Mouse (Mus musculus) heart, embryonic 15.5 days (tissue): ENCODE results near the gene Dnajc5. TPM values are rescaled to one million over a fixed set of nuclear protein-coding genes. Genes with fewer than 3 reads are reported as not detected.
"Not testable (repeated sequence)": the region's sequence is repeated elsewhere in the genome, so short reads cannot be mapped to it uniquely, and the experiment has no call there.

Source experiments
- ATAC-seq: fragments of 200-750 bp; cut with Nextera tagmentation; replicated peaks from 2 replicates; pipeline ENCODE4 v1.8.0; 2017; ENCODE audit warnings: low read depth, moderate TSS enrichment; ENCODE audit not compliant: insufficient number of reproducible peaks, insufficient read depth, low FRiP score
- H3K27ac ChIP-seq: fragments of 300-500 bp; sonication (generic); 2 replicates; pipeline ENCODE4 v1.5.1; 2015; ENCODE audit warnings: mild to moderate bottlenecking, inconsistent platforms
- H3K27me3 ChIP-seq: fragments of 300-500 bp; sonication (generic); 2 replicates; pipeline ENCODE4 v1.6.1; 2015; ENCODE audit warnings: inconsistent platforms
- H3K36me3 ChIP-seq: fragments of 300-500 bp; sonication (generic); 2 replicates; pipeline ENCODE4 v1.6.1; 2015; ENCODE audit warnings: mild to moderate bottlenecking, inconsistent platforms
- H3K4me1 ChIP-seq: fragments of 300-500 bp; sonication (generic); replicated peaks from 2 replicates; pipeline ENCODE4 v1.6.1; 2015; ENCODE audit warnings: inconsistent platforms
- H3K4me2 ChIP-seq: fragments of 300-500 bp; sonication (generic); 2 replicates; pipeline ENCODE4 v1.6.1; 2015; ENCODE audit warnings: inconsistent platforms, mild to moderate bottlenecking, moderate library complexity
- H3K4me3 ChIP-seq: fragments of 300-500 bp; sonication (generic); 2 replicates; pipeline ENCODE4 v1.5.1; 2015; ENCODE audit warnings: mild to moderate bottlenecking, inconsistent platforms
- H3K9ac ChIP-seq: fragments of 300-500 bp; sonication (generic); 2 replicates; pipeline ENCODE4 v1.6.1; 2015; ENCODE audit warnings: mild to moderate bottlenecking, inconsistent platforms
- H3K9me3 ChIP-seq: fragments of 300-500 bp; sonication (generic); replicated peaks from 2 replicates; pipeline ENCODE4 v1.6.1; 2016; ENCODE audit warnings: inconsistent platforms
- WGBS: fragments of 180-500 bp; shearing (Covaris S2); methylation state at CpG from one replicate; pipeline ENCODE4 v1.1.7; 2015; ENCODE audit warnings: mixed read lengths; 5-methylcytosine and 5-hydroxymethylcytosine counted together
- polyA plus RNA-seq: library from polyadenylated mRNA; unstranded; fragments of >200 nt; fragmentation: Nextera tagmentation; extraction: Ambion mirVana; gene quantifications from 2 replicates; pipeline ENCODE4 v1.2.1, GENCODE M21; 2015

Gene Dnajc5
- polyA plus RNA-seq, 1 experiment from 2014 or later = 70.3 TPM

DNA sequence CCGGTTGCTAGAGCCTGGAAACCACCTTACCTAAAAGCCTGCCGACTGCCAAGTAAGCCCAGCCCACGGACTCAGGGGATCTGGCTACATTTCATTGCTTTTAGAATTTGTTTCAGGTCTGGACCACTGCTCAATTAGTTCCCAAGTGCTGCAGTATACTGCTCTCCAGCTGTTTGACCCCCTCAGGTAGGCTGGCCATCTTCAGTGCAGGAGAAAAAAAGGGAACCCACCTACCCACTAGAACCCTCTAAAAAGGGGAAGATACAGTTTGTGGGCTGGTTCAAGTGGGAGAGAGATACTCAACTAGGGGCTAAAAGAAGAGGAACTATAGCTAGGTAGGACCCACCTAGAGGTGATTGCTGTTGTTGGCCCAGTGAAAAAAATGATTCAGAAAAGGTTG lies 28.1 kb upstream of the Dnajc5 start:
- Histone ChIP-seq H3K4me2 (no peak overlapping the region), H3K4me1 (peaks cover 17% of the 10 kb centered on the region), H3K36me3 (no peaks in the 10 kb centered on the region), H3K27ac (no peak overlapping the region), H3K9me3 (no peaks in the 10 kb centered on the region), H3K9ac (no peak overlapping the region), H3K4me3 (no peak overlapping the region), H3K27me3 (no peaks in the 10 kb centered on the region)
- WGBS = 37% methylated on average over 3 of the region's 3 CpGs
- ATAC-seq = no peak

DNA sequence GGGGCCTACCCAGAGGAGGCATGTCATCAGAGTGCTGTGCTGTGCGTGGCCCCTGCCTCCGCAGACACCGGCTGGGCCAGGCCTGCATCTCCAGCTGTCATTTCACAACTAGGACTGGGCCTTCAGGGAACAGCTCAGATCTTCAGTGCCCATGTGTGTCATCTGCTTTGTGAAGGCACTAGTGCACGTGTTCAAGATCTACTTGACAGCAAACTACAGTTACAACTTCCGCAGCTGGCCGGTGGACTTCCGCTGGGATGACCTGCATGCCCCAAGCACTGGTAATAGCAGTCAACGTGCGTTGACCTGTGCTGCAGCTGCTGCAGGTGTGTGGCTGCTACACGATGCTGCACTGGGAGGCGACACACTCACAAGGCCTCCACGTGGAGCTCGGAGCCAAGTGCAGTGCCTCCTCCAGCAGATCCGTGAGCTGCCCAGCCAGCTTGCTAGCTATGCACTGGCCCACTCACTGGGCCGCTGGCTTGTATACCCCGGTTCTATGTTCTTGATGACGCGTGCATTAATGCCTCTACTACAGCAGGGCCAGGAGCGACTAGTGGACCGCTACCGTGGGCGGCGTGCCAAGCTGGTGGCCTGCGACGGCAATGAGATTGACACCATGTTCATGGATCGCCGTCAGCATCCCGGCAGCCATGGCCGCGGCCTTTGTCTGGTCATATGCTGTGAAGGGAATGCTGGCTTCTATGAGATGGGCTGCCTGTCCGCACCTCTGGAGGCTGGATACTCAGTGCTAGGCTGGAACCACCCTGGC lies 26.9 kb upstream of the Dnajc5 start, which contains the start of gene Abhd16b:
Gene Abhd16b (plus strand): TSS at position 51 of the 772 bp plus-strand sequence.
- Histone ChIP-seq H3K4me3 (no peak within 1 kb of the TSS), H3K4me2 (no peak within 1 kb of the TSS), H3K9me3 (no peaks in the 10 kb centered on the region), H3K4me1 (peaks cover 17% of the 10 kb centered on the region), H3K27me3 (no peaks in the 10 kb centered on the region), H3K27ac (no peak within 1 kb of the TSS), H3K9ac (no peak within 1 kb of the TSS), H3K36me3 (no peaks in the 10 kb centered on the region)
- no peak for ATAC-seq
- 77% methylated on average over 31 of the region's 31 CpGs for WGBS

DNA sequence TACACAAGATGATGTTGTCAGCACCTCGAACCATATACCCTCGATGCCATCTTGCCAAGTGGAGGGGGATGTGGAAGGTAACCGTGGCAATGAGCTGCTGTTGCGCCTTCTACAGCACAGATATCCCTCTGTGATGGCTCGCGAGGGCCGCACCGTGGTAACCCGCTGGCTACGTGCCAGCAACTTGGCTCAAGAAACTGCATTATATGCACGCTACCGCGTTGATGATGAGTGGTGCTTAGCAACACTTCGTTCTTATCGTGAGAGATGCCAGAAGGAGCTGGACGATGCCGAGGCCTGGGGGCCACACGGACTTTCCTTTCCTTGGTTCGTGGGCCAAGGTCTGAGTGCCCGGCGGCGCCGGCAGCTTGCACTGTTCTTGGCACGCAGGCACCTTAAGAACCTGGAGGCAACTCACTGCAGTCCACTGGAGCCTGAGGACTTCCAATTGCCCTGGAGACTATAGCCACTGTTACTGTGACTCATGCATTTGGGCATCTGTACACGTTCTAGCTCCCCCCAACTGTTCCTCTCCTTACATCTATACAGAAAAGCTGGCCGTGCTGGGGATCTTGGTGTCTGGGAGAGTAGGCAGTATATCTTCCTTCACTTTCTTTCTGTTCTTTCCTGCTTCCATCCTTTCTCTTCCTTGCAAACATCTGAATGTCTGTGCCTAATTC lies 25.9 kb upstream of the Dnajc5 start:
- ATAC-seq = no peak
- no peaks in the 10 kb centered on the region for H3K27me3 ChIP-seq
- 60% methylated on average over 26 of the region's 26 CpGs for WGBS
- H3K4me1 ChIP-seq = peaks cover 20% of the 10 kb centered on the region
- H3K27ac ChIP-seq = no peak overlapping the region
- H3K36me3 ChIP-seq = 0 out of 2 replicates have a peak, but pooled peaks cover 3% of the 10 kb centered on the region
- H3K9ac ChIP-seq = no peak overlapping the region
- H3K4me2 ChIP-seq = no peak overlapping the region
- no peaks in the 10 kb centered on the region for H3K9me3 ChIP-seq
- H3K4me3 ChIP-seq = no peak overlapping the region

DNA sequence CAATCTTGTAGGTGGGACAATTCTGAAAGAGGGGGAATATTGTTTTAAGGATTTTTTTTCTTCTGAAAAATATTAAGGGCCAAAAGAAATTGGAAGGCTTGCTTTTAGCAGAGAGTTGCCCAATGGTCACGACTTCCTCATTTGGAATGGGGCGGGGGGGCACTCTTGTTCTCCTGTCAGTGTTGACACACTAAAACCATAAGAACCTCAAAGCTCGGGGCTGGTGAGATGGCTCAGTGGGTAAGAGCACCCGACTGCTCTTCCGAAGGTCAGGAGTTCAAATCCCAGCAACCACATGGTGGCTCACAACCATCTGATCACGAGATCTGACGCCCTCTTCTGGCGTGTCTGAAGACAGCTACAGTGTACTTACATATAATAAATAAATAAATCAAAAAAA lies 24.4 kb upstream of the Dnajc5 start:
- ATAC-seq, H3K27me3 ChIP-seq, H3K27ac ChIP-seq, H3K9ac ChIP-seq, H3K9me3 ChIP-seq, H3K4me3 ChIP-seq: not testable (repeated sequence)
- WGBS = 61% methylated on average over 8 of the region's 8 CpGs
- peaks cover 20% of the 10 kb centered on the region for H3K4me1 ChIP-seq
- H3K4me2 ChIP-seq = peak overlapping the region; percentile 84; the same call in 1 of the 2 replicates
- H3K36me3 ChIP-seq = peaks cover 15% of the 10 kb centered on the region

DNA sequence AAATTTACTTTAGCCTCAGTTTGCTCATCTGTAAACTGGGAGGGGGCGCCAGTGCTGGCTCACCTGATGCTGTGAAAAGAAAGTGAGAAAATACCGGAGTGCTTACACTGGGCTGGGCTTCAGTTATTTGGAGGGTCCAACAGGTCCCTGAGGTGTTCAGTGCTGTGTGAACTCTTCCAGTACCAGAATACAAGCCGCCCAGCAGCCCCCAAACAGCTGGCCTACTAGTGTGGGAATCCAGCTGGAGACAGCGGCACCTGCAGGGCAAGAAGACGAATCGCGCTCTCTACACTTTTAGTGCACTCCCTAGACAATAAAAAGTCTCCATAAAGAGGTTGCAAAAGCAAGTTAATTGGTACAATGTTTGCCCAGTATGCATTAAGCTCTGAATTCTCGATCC lies 24.0 kb upstream of the Dnajc5 start:
- WGBS = 10% methylated on average over 8 of the region's 8 CpGs
- H3K9me3 ChIP-seq = no peaks in the 10 kb centered on the region
- peak; percentile 48 for ATAC-seq
- peaks cover 20% of the 10 kb centered on the region for H3K36me3 ChIP-seq
- H3K4me1 ChIP-seq = peaks cover 20% of the 10 kb centered on the region
- peak overlapping the region; percentile 84 for H3K4me2 ChIP-seq
- peak overlapping the region; percentile 86 for H3K4me3 ChIP-seq
- peak overlapping the region; percentile 97 for H3K27ac ChIP-seq
- H3K9ac ChIP-seq = peak overlapping the region; percentile 59
- H3K27me3 ChIP-seq = no peaks in the 10 kb centered on the region

DNA sequence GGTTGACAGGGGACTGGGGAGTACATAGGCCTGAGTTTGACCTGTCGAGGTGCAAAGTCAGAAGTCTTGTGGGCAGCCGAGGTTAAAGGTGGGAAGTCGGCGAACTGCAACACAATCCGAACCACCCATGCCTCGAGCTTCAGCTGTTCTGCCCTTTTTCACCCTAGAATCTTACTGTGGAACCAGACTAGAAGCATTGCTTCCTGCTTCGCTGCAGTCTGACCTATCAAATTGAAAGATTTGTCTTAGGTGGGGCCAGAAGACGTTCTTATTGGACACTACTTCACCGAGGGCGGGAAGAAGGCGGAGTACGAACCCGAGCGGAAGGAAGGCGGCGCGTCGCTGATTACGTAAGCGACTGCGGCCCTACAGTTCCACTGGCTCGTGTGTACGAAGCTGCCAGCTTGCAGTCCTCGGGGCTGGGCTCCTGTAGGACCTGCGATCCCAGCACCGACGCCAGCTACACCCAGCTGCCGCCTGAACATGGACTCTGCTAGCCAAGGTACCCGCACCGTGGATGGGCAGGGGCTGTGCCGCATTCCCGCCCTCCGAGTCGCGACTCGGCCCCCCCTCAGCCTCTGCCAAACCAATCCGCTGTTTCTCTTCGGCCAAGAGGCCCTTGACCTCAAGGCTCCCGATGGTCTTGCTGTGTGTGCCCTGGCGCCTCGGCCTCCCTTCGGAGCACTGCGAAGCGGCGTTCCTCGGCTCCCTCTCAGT lies 23.3 kb upstream of the Dnajc5 start, which contains the start of gene Tpd52l2:
Gene Tpd52l2 (plus strand): TSS at position 312 of the 717 bp plus-strand sequence.
- Histone ChIP-seq H3K4me1 (peaks cover 20% of the 10 kb centered on the region), H3K27ac (peak within 1 kb of the TSS; percentile 97), H3K4me2 (peak within 1 kb of the TSS; percentile 84), H3K9me3 (no peaks in the 10 kb centered on the region), H3K9ac (peak within 1 kb of the TSS; percentile 94), H3K36me3 (peaks cover 27% of the 10 kb centered on the region), H3K4me3 (peak within 1 kb of the TSS; percentile 86), H3K27me3 (no peaks in the 10 kb centered on the region)
- peak; percentile 96 for ATAC-seq
- under 1% methylated on average over 46 of the region's 46 CpGs for WGBS

DNA sequence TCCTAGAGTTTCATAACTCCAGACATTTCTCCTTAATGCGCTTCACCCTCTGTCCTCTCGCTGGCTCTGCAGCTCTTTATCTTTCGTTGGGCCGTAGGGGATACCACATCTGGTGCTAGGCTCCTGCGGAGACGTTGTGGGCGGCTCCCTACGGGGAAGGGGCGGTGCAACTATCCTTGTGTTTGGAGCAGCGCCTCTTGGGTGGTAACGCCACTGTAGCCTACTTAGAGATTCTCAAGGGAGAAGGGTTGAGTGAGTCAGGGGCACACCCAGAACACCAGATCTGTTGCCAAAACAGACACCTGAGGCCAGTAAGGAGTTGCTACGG lies 22.8 kb upstream of the Dnajc5 start:
- ATAC-seq = peak; percentile 57
- WGBS = under 1% methylated on average over 12 of the region's 12 CpGs
- Histone ChIP-seq H3K27me3 (no peaks in the 10 kb centered on the region), H3K27ac (peak overlapping the region; percentile 97), H3K4me3 (peak overlapping the region; percentile 86), H3K4me1 (peaks cover 20% of the 10 kb centered on the region), H3K4me2 (peak overlapping the region; percentile 84), H3K36me3 (peaks cover 32% of the 10 kb centered on the region), H3K9ac (peak overlapping the region; percentile 94), H3K9me3 (no peaks in the 10 kb centered on the region)

DNA sequence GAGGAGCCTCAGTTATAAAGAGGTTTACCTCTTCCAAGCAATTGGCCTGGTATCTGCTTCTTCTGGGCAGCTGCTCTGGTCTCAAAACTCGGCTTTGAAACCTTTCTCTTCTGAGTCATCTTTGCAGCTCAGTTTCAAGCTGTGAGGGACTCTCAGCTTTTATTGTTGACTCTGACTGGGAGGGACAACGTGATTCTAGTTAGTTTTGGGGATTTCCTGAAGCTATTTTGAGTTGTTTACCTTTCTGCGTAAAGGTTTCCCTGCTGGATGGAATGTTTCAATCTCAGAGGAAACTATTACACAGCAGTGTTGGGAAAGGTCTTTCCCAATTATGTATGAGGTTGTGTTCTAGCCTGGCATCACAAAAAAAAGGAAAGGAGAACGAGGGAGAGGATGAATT lies 21.6 kb upstream of the Dnajc5 start:
- no peak overlapping the region for H3K4me2 ChIP-seq
- no peaks in the 10 kb centered on the region for H3K27me3 ChIP-seq
- no peak overlapping the region for H3K27ac ChIP-seq
- peaks cover 20% of the 10 kb centered on the region for H3K4me1 ChIP-seq
- H3K9me3 ChIP-seq = no peaks in the 10 kb centered on the region
- no peak overlapping the region for H3K4me3 ChIP-seq
- ATAC-seq = no peak
- WGBS = 66% methylated on average over 4 of the region's 4 CpGs
- no peak overlapping the region for H3K9ac ChIP-seq
- peaks cover 43% of the 10 kb centered on the region for H3K36me3 ChIP-seq

DNA sequence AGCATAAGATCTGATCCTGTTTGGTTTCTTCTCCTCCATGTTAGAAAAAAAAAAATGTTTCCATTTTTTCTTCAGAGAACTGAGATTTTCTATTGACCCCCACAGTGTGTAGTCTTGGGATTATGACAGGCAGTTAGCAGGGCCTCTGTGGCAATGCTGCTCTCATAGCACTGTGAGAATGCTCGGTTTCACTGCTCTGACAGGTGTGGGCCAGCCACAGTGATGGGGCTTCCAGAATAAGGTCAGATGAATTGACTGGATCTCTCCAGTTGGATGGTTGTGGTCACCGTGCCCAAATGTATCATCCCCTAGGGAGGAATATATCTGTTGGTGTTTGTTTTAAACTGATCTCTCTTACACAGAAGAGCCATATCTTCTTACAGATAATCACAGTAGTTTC lies 11.1 kb upstream of the Dnajc5 start:
- WGBS = 93% methylated on average over 2 of the region's 2 CpGs

DNA sequence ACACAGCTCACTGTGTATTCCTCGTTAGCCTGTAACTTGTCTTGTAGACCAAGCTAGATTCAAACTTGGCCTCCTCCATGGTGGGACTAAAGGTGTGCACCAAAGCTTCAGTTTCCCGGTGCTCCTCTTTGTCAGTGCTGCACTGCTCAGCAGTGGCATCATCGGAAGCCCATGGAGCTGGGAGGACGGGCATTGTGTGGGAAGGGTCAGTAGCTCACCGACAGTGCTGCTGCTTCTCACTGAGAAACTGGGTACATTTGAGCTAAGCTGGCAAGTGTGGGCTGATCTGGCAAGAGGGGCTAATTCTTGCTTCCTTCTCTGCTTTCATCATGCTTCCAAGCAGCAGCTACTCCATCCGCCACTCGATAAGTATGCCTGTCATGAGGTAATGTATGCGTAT lies 9.1 kb upstream of the Dnajc5 start:
- Histone ChIP-seq H3K27ac (no peak overlapping the region), H3K9ac (no peak overlapping the region), H3K4me1 (no peaks in the 10 kb centered on the region), H3K4me2 (no peak overlapping the region), H3K27me3 (no peaks in the 10 kb centered on the region), H3K4me3 (no peak overlapping the region), H3K36me3 (peaks cover 64% of the 10 kb centered on the region), H3K9me3 (no peaks in the 10 kb centered on the region)
- 95% methylated on average over 8 of the region's 8 CpGs for WGBS
- ATAC-seq = no peak

More for the DNA sequence above, 11.1 kb upstream of the Dnajc5 start:
- Histone ChIP-seq H3K4me3 (no peak overlapping the region), H3K9me3 (no peaks in the 10 kb centered on the region), H3K27me3 (no peaks in the 10 kb centered on the region), H3K36me3 (peaks cover 56% of the 10 kb centered on the region), H3K27ac (no peak overlapping the region), H3K4me2 (no peak overlapping the region), H3K9ac (no peak overlapping the region), H3K4me1 (peaks cover 6% of the 10 kb centered on the region)
- no peak for ATAC-seq

DNA sequence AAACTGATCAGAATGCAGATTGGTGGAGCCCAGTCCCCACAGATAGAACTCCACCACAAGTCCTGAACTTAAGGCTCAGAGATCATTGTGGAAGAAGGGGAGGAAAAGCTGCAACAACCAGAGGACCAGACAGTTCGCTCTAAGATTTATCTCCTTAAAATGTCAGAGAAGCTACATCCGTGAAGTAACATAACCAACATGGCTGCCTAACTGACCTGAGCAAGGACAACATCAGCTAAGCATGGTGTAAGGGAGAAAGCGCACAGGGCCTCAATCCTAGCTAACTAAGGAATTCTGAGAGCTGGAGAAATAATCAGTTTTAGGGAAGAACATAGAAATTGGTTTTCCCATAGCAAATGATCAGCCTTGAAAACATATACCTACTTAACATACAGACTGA lies 1.1 kb upstream of the Dnajc5 start:
- 68% methylated on average over 3 of the region's 3 CpGs for WGBS

More for the DNA sequence above, 1.1 kb upstream of the Dnajc5 start:
- Histone ChIP-seq H3K4me3 (peak overlapping the region; percentile 79), H3K9me3 (no peaks in the 10 kb centered on the region), H3K9ac (peak overlapping the region; percentile 93; the same call in 1 of the 2 replicates), H3K36me3 (peaks cover 29% of the 10 kb centered on the region), H3K4me1 (peaks cover 26% of the 10 kb centered on the region), H3K27ac (peak overlapping the region; percentile 99), H3K27me3 (no peaks in the 10 kb centered on the region), H3K4me2 (peak overlapping the region; percentile 68)
- ATAC-seq = no peak
